Mouse (Mus musculus) urinary bladder, postnatal 4 days (tissue): ENCODE measurements around the gene Cdk6.
"Not testable (repeated sequence)": the region's sequence is repeated elsewhere in the genome, so short reads cannot be mapped to it uniquely, and the experiment has no call there.

ENCODE experiments used
- DNase-seq, 2 experiments: peaks; one replicate each; pipeline ENCODE4 v3.0.0; 2021 to 2022; ENCODE audit warnings: low spot score in 2 of 2

Gene Cdk6

GRCm38 (mm10) chr5:3509503-3509902, 168.2 kb downstream of the Cdk6 start:
- no peak for DNase-seq

- no peak for DNase-seq
Measured at GRCm38 (mm10) chr5:3511097-3511795, 170.0 kb downstream of the Cdk6 start.

- no peak for DNase-seq
Measured at GRCm38 (mm10) chr5:3512584-3512983, 171.3 kb downstream of the Cdk6 start.

DNA sequence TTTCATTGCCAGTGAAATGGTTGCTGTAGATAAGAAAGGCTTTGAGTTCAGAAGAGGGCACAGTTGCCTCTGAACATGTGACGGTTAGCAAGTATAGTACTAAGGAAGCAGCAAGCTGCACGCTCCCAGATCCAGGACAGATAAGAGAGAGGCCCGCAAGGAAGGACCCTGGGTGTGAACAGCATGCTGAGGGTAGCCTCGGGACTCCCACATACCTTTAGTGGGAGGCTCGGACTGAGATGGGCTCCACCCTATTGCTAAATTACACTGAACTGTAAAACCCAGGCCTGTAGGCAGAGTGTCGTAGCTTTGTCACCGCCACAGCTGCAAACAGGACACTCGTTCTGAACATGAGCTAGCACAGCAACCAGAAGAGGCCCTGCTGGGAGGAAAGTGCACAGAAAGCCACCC, 173.6 kb downstream of the Cdk6 start:
- no peak for DNase-seq

- DNase-seq = no peak
Measured at GRCm38 (mm10) chr5:3515477-3515876, 174.2 kb downstream of the Cdk6 start.

GRCm38 (mm10) chr5:3516481-3517075, 175.3 kb downstream of the Cdk6 start:
- peak in 1 of 2 experiments; percentile 49 for DNase-seq

DNA sequence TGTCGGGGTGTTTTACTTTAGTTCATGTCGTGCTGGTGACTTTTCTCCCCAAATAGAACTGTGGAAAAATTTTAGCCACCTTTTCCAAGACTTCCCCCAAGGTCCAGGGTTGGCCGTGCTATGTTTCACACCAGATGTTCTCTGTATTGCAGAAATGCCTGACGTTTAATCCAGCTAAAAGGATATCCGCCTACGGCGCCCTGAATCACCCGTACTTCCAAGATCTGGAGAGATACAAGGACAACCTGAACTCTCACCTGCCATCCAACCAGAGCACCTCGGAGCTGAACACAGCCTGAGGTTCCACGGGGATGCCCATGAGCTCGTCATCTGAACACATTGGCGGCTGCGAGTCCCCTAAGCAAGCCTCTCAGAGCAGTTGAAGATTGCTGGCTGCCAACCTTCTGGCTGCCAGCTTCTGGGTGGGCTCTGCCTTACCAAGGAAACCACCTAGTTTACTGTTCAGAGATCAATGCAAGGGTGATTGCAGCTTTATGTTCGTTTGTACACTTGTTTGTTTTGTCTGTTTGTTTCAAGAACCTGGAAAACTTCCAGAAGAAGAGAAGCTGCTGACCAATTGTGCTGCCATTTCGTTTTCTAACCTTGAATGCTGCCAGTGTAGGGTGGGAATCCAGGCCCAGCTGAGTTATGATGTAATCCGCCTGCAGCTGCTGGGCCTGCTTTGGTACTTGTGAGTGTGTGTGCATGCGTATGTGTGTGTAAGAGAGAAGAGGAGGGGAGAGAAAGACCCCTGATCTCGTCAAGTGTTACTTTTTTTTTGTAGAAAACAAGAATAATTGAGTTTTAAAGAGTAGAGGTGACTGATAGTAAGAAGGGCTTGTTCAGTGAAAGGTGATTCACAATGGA, 179.4 kb downstream of the Cdk6 start:
- DNase-seq = no peak

DNA sequence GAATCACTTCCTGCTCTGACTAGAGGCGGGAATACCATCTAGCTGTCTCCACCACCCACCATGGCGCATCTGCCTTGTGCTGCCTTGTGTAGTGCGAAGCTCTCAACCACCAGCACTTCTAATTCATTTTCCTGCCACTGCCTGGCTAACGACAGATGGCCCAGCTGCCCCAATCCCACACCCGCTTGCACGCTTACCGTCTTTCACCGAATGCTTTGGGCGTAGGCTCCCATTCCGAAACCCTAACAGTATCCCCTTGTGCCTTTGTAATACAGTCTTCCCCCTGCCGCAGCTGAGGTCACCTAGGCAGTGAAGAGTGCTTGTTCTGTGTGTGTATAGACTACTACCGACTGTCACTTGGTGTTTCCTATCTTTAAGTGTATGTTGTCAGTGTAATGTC, 180.5 kb downstream of the Cdk6 start:
- DNase-seq = no peak

DNA sequence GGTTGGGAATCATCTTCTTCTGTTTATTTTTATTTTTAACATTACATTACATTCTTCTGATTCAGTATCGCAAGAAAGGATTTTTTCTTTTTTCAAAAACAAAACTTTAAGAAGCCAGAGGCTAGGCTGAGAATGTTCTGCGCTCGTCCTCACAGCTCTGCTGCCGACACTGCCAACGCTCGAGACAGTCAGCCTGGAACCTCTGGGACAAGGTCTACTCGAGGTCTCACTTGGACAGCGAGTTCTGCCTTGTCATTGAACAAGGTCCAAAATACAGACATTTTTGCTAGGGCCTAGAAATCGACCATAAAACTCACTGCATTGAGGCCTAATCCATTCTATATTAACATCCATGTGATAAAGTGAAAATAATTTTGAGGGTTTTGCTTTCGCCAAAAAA, 181.5 kb downstream of the Cdk6 start:
- no peak for DNase-seq

DNA sequence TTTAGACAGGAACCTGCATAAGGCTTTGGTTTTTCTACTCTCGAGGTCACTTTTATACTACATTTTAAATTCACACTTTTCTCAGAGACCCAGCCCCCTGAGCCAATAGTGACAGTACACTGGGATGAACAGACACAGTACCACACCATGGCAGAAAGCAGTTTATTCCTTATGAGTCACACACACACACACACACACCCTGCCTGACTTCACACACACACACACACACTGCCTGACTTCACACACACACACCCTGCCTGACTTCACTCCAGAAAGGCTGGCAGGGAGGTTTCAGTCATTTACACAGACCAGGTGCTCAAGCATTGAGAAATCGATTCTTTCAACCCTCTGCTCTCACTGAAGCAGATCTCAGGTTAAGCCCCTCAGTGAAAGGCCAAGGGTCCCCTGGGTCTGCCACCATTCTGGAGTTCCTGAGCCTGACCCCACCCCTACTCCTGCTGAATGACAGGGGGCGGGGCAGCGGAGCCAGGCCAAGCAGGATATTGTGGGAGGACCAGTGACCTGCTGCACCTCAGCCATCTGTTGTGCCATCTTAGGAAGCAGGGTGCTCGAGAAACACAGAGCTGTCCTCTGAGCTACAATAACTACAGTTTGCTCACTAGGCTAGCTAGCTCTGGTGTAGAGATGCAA, 185.9 kb downstream of the Cdk6 start:
- no peak for DNase-seq

- no peak for DNase-seq
Measured at GRCm38 (mm10) chr5:3529585-3530189, 188.4 kb downstream of the Cdk6 start.

- not testable (repeated sequence) for DNase-seq
Measured at GRCm38 (mm10) chr5:3532048-3532447, 190.8 kb downstream of the Cdk6 start.

DNA sequence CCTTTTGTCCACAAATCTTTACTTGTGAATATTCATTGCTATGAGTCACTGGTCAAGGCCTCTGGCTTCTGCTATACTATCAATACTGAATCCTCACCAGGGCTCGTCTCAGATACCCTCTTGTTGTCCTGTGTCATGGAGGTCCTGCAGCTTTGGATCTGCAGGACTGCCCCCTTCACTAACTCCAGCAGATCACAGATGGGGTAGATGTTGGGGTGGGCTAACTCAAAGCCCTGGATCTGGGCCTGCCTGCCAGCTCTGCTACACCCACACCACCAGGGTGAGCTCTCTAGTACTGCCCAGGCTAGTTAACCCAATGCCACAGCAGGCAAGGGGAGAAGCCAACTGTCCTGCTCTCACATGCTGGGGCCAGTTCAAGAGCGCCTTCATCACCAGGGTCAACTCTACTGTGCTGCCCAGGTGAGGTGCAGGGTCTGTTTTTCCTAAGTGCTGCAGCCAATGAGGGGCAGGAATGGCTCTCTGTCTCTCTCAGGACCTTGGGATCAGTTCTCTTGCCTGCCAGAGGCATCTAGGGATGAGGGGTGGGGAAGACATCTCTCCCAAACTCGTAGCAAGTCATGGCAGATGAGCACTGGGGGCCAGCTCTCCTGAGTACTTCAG, 195.4 kb downstream of the Cdk6 start:
- no peak for DNase-seq

DNA sequence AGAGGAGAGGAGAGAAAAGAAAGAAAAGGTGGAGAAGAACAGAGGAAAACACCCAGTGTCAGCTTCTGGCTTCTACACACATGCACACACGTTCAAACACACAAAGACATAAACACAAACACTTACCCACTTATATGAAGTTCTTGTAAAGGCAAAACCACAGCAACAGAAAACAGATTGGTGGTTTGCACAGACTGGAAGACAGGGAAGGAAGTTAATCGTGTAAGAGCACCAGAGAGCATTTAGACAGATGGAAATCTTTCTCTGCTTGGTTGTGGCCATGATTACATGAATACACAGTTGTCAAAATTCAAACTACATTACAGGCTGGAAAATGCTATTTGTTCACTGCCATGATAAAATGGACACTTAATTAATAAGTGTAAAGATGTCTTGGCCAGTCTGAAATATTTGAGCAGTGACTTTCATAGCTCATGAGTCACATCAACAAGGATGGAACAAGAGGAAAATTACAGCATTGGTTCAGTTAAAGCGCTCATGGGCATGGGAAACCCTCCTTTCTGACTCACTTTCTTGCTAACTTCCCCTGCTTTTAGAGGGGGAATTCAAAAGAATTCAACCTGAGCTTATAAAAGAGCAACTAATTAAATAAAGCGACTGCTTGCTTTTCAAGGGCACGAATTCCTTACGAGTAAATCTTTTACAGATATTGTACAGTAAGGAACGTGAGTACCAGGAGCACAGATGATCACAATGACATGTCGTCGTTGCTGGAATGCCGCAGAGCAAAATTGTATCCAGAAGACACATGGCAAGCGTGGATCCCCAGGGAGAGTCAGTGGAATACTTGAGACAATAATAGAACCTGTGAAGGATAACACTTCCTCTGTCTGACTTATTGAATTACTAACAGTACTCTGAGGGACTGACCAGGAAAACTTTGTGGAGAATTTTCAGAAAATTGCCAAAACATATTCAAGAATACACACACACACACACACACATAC, 197.5 kb downstream of the Cdk6 start:
- DNase-seq = no peak

DNA sequence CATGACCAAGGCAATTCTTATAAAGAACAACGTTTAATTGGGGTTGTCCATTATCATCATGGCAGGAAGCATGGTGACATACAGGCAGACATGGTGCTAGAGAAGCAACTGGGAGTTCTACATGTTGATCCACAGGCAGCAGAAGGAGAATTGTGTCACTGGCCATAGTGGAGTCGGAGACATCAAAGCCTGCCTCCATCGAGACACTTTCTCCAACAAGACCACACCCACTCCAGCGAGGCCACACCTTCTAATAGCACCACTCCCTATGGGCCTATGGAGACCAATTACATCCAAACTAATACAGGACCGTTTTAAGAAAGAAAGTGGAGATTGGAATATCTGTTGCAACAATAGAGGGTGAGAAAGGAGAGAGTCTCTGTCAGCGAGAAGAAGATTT, 200.6 kb downstream of the Cdk6 start:
- DNase-seq = no peak

DNA sequence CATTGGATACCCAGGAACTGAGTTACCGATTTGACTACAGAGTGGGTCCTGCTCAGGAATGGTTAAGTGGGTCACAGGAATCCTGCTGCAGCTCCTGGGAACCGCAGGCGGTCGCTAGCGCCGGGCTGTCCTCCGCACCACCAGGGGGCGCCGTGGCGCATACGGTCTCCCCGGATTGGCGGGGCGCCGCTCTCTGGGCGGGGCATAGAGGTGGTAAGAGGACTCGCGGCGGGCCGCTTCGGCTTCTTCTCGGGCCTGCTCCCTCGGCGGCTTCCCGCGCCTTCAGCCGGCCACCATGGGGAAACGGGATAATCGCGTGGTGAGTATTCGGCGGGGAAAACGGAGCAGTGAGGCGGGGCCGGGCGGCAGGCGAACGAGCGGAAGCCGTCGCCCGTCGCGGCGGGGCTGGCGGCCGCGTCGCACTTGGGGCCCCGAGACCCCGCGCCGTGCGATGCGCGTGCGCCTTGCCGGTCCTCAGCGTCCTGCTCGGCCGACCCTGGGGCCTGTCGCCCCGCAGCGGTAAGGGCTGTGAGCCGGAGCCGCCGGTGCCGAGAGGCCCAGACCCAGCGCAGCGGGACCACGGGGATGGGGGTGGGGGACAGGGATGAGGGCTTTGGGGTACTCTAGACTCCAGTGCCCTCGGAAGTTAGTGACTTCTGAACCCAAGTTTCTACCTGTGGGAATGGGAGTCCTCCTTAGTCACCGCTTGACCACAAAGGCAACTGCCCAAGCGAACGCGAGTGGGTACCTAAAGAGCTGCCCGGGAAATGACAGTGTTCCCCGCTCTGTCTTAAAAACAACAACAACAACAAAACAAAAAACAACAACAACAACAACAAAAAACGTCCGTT, 202.6 kb downstream of the Cdk6 start, which contains the start of gene Fam133b:
Gene Fam133b, plus strand, starts transcription at position 205 of the 851 bp plus-strand sequence.
- peak; percentile 94 to 97 for DNase-seq

DNA sequence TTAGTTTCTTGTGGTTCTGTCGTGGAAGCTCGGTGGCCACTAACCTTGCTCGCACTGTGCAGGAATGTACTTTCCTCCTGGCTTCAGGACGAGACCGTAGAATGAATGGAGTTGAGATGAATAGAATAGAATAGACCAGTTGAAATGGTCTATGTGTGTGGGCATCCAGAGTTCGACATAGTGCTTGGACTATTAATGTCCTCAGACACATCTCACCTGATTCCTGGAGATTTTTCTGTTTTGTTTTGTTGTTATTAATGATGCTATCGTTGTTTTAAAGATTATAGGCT, 203.1 kb downstream of the Cdk6 start:
- DNase-seq = no peak

GRCm38 (mm10) chr5:3546226-3546625, 204.9 kb downstream of the Cdk6 start:
- DNase-seq = no peak

DNA sequence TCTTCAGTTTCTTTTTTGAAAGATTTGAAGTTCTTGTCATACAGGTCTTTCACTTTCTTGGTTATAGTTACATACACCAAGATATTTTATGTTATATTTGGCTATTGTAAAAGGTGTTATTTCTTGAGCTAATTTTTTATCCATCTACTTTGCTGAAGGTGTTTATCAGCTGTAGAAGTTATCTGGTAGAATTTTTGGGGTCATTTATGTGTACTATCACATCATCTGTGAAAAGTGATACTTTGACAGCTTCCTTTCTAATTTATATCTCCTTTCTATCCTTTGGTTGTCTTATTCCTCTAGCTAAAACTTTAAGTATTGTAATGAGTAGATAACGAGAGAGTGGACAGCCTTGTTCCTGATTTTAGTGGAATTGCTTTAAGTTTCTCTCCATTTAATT, 210.2 kb downstream of the Cdk6 start:
- no peak for DNase-seq
